Mouse (Mus musculus): Measurements from ENCODE around the gene Tfeb.

- no peak for TF ChIP-seq CTCF (IDR thresholded peaks at IDR 0.05; ENCODE audit: low read depth)
- TF ChIP-seq EP300 (IDR thresholded peaks at IDR 0.05; ENCODE audit: low read depth) = no peak
Measured at GRCm38 (mm10) chr17:47706196-47706595, 30.6 kb upstream of the Tfeb start.

Measured in liver, postnatal 0 days (tissue).